Comparison of ENCODE assay signal across 25 mouse cellular contexts in the genomic region with DNA sequence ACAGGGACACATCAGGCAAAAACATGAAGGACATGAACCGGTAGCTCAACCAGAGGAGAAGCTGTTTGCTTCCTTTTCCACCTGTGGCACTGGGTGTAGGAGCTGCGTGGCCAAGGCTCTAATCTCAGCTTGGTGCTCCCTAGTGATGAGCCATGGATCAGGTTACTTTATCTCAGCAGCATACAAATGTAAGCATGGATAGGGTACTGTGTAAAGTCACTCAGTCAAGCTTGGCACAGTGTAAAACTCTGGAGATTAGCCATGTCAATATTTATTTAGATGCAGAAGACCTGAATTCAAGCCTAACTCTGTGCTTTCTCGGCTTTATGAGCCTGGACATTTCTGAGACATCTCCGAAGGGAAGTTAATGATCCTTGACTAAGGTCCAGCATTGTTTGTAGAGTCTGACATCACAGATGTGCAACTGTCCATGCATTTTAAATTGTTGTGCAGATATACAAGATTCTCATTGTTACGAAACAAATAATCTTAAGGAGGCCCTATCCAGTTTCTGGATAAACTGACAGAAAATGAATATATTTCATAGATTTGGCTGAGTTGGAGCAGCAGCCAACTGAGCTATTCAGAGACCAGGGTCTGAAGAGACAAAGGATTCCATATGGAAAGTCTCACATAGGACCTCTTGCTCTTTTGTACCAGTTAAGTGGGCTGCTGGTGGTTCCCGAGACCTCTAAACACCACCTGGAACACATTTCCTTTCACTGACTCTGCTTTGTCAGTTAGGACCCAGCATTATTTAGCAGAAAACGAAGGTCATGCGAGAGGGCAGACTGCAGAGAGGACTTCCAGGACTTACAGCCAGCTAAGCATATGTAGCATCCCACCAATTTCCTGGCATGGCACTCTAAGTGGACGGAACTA. TPM values are rescaled to one million over a fixed set of nuclear protein-coding genes. Genes with fewer than 3 reads are reported as not detected.
A peak's percentile ranks its signal among the peaks of the same experiment; 100 is the strongest.
DNase-seq lines count a peak whose midpoint lies in the region; ATAC-seq and TF ChIP-seq lines count a peak whose summit lies in the region.
"Had no signal": no experiment of that assay in that cellular context is flagged by ENCODE, and none has a peak within 500 bp of the region (broad histone marks: within the 10 kb centered on the region; RNA-seq: fewer than 3 reads in every experiment).

No protein-coding gene starts in this region.

- H3K36me3 ChIP-seq in heart, embryonic 11.5 days (ENCODE audit: control insufficient read depth, insufficient read depth, low read length): no peaks in the 10 kb centered on the region
- no peaks in the 10 kb centered on the region for H3K36me3 ChIP-seq in lung, embryonic 14.5 days (ENCODE audit: insufficient read depth)
- H3K36me3 ChIP-seq: embryonic facial prominence, embryonic 12.5 days; forebrain, embryonic 15.5 days; hindbrain, embryonic 12.5 days; intestine, embryonic 15.5 days; midbrain, embryonic 10.5 days had no signal

- TF ChIP-seq CTCF in lung, embryonic 14.5 days (IDR thresholded peaks at IDR 0.05; ENCODE audit: low read depth): no peak

- H3K4me2 ChIP-seq in heart, embryonic 11.5 days: no peak overlapping the region
- H3K4me2 ChIP-seq in lung, embryonic 14.5 days: no peak overlapping the region
- H3K4me2 ChIP-seq: embryonic facial prominence, embryonic 12.5 days; forebrain, embryonic 15.5 days; hindbrain, embryonic 12.5 days; intestine, embryonic 15.5 days; liver, embryonic 11.5 days had no signal

- no peaks in the 10 kb centered on the region for H3K4me1 ChIP-seq in heart, embryonic 11.5 days (ENCODE audit: control insufficient read depth, insufficient read depth, low read length)
- 0 out of 2 replicates have a peak, but pooled peaks cover 3% of the 10 kb centered on the region for H3K4me1 ChIP-seq in lung, embryonic 14.5 days (ENCODE audit: insufficient read depth)
- H3K4me1 ChIP-seq: embryonic facial prominence, embryonic 12.5 days; forebrain, embryonic 15.5 days; intestine, embryonic 15.5 days; midbrain, embryonic 10.5 days had no signal

- no peaks in the 10 kb centered on the region for H3K27me3 ChIP-seq in heart, embryonic 11.5 days (ENCODE audit: control insufficient read depth, insufficient read depth, low read length)
- no peaks in the 10 kb centered on the region for H3K27me3 ChIP-seq in lung, embryonic 14.5 days (ENCODE audit: insufficient read depth, low read length)
- H3K27me3 ChIP-seq: embryonic facial prominence, embryonic 12.5 days; forebrain, embryonic 15.5 days; hindbrain, embryonic 12.5 days; intestine, embryonic 15.5 days had no signal

- H3K9me3 ChIP-seq in heart, embryonic 11.5 days (replicated peaks; ENCODE audit: control insufficient read depth, low read length): no peaks in the 10 kb centered on the region
- no peaks in the 10 kb centered on the region for H3K9me3 ChIP-seq in lung, embryonic 14.5 days (ENCODE audit: low read depth, low read length)
- H3K9me3 ChIP-seq: embryonic facial prominence, embryonic 12.5 days; forebrain, embryonic 15.5 days; hindbrain, embryonic 12.5 days; intestine, embryonic 15.5 days; midbrain, embryonic 10.5 days had no signal

- no peak for ATAC-seq in heart, embryonic 11.5 days (replicated peaks; ENCODE audit: insufficient number of reproducible peaks, low FRiP score, low TSS enrichment)
- peak; percentile 87 for ATAC-seq in lung, embryonic 14.5 days (ENCODE audit: insufficient read depth)
- ATAC-seq: forebrain, embryonic 15.5 days; intestine, embryonic 15.5 days had no signal

- no peak overlapping the region for H3K4me3 ChIP-seq in heart, embryonic 11.5 days (ENCODE audit: low read depth, low read length)
- no peak overlapping the region for H3K4me3 ChIP-seq in lung, embryonic 14.5 days (ENCODE audit: low read depth, low read length)
- H3K4me3 ChIP-seq: embryonic facial prominence, embryonic 12.5 days; forebrain, embryonic 15.5 days; hindbrain, embryonic 12.5 days; intestine, embryonic 15.5 days; midbrain, embryonic 10.5 days had no signal

- peak; percentile 67 for DNase-seq in heart, adult 11 months
- peak; percentile 77 for DNase-seq in lung, embryonic 14.5 days
- DNase-seq in lung, postnatal 25 days (ENCODE audit: low spot score): no peak
- DNase-seq in embryo, embryonic 11 days: peak; percentile 19
- DNase-seq in mesoderm, embryonic 11.5 days (ENCODE audit: low read depth, low spot score): peak; percentile 33
- DNase-seq in cerebellum, adult 11-12 months: no peak
- no peak for DNase-seq in layer of hippocampus, adult 8-10 months (ENCODE audit: low spot score in 2 of 2)
- DNase-seq: adrenal gland, postnatal 14 days; cerebellum, postnatal 14 days; gastrocnemius, postnatal 36 days; kidney, postnatal 36 days; lung, adult 2 months; thymus, postnatal 14 days had no signal

- 65% methylated on average over 9 of the region's 9 CpGs for WGBS in heart, embryonic 11.5 days (ENCODE audit: insufficient replicate concordance)
- WGBS in lung, embryonic 14.5 days: 45% methylated on average over 9 of the region's 9 CpGs

- H3K9ac ChIP-seq in heart, embryonic 11.5 days (ENCODE audit: low read depth, low read length): no peak overlapping the region
- H3K9ac ChIP-seq in lung, embryonic 14.5 days: no peak overlapping the region
- H3K9ac ChIP-seq: embryonic facial prominence, embryonic 12.5 days; forebrain, embryonic 15.5 days; hindbrain, embryonic 12.5 days; intestine, embryonic 15.5 days had no signal

- no peak overlapping the region for H3K27ac ChIP-seq in heart, embryonic 11.5 days (ENCODE audit: low read depth, low read length)
- H3K27ac ChIP-seq in lung, embryonic 14.5 days (ENCODE audit: low read depth): peak overlapping the region; percentile 48; the same call in 1 of the 2 replicates
- H3K27ac ChIP-seq: embryonic facial prominence, embryonic 12.5 days; forebrain, embryonic 15.5 days; hindbrain, embryonic 12.5 days; intestine, embryonic 15.5 days; midbrain, embryonic 10.5 days had no signal

RNA-seq across cellular contexts. Expression of a gene that starts 35.7 kb away (rescaled TPM):
- polyA plus RNA-seq in heart, embryonic 11.5 days (2014; fragmentation: Nextera tagmentation; extraction: Ambion mirVana): 47.0 and 54.9 TPM in 2 replicates
- 28.9 and 30.3 TPM in 2 replicates for polyA plus RNA-seq in lung, embryonic 14.5 days (2014; fragmentation: Nextera tagmentation; extraction: Ambion mirVana)
- 10 to 100 TPM; 33.4 to 40.2 (median 36.3) TPM for total RNA-seq in layer of hippocampus, adult 8-10 months (2022)

RNA-seq across cellular contexts. Expression of a gene that starts 56.5 kb away (rescaled TPM):
- not detected in 2 replicates for polyA plus RNA-seq in heart, embryonic 11.5 days (2014; fragmentation: Nextera tagmentation; extraction: Ambion mirVana)
- polyA plus RNA-seq in lung, embryonic 14.5 days (2014; fragmentation: Nextera tagmentation; extraction: Ambion mirVana): 0.13 TPM in 1 of 2 replicates, not detected in the other
- not detected for total RNA-seq in layer of hippocampus, adult 8-10 months (2022)
- total RNA-seq: adrenal gland, postnatal 14 days; gastrocnemius, postnatal 36 days; layer of hippocampus, postnatal 10 days had no signal
- polyA plus RNA-seq: brain, embryonic 14.5 days; embryonic facial prominence, embryonic 12.5 days; forebrain, embryonic 15.5 days; heart, postnatal 0 days; hindbrain, embryonic 12.5 days; intestine, embryonic 15.5 days; limb, embryonic 11.5 days; liver, embryonic 11.5 days; lung, adult 2 months; midbrain, embryonic 10.5 days; neural tube, embryonic 11.5 days had no signal

Comparison
In these comparisons a context has a peak if more than half of its experiments do, and no peak if none do; other contexts are left out.
1. DNase-seq: peak in heart, adult 11 months (single experiment), lung, embryonic 14.5 days (single experiment), embryo, embryonic 11 days (single experiment) and mesoderm, embryonic 11.5 days (single experiment); none in lung, postnatal 25 days (single experiment), cerebellum, adult 11-12 months (single experiment) and layer of hippocampus, adult 8-10 months (0 of 2).